ENCODE assay signal across 8 mouse cellular contexts in genomic region chr13:49420754-49421605, GRCm38 (mm10). TPM values are rescaled to one million over a fixed set of nuclear protein-coding genes. Genes with fewer than 3 reads are reported as not detected.
A peak's percentile ranks its signal among the peaks of the same experiment; 100 is the strongest.
DNase-seq lines count a peak whose midpoint lies in the region; ATAC-seq lines count a peak whose summit lies in the region.

TSS of gene Ippk (plus strand) at chr13:49421249.

- H3K4me3 ChIP-seq in hindbrain, embryonic 14.5 days (replicated peaks; ENCODE audit: low read length), result peak within 1 kb of the TSS; percentile 82

- H3K27ac ChIP-seq in hindbrain, embryonic 14.5 days, result peak within 1 kb of the TSS; percentile 75

- H3K9ac ChIP-seq in hindbrain, embryonic 14.5 days, result peak within 1 kb of the TSS; percentile 80

- peak; percentile 98 for ATAC-seq in hindbrain, embryonic 14.5 days (ENCODE audit: low FRiP score)

- H3K36me3 ChIP-seq in hindbrain, embryonic 14.5 days (replicated peaks; ENCODE audit: control insufficient read depth, insufficient read depth), result no peaks in the 10 kb centered on the region

- no peaks in the 10 kb centered on the region for H3K9me3 ChIP-seq in hindbrain, embryonic 14.5 days (ENCODE audit: control insufficient read depth, low read length)

- no peaks in the 10 kb centered on the region for H3K27me3 ChIP-seq in hindbrain, embryonic 14.5 days (ENCODE audit: control insufficient read depth, insufficient read depth, low read length)

- H3K4me2 ChIP-seq in hindbrain, embryonic 14.5 days (replicated peaks), result peak within 1 kb of the TSS; percentile 93

- WGBS in hindbrain, embryonic 14.5 days, result under 1% methylated on average over 68 of the region's 69 CpGs

- peak; percentile 99 for DNase-seq in R1 (ENCODE audit: low read depth, low spot score)
- DNase-seq in cerebellum, postnatal 25 days, result peak; percentile 98 to 99
- DNase-seq in frontal cortex, postnatal 25 days (ENCODE audit: low spot score in 2 of 2), result peak; percentile 96 to 98
- peak; percentile 96 for DNase-seq in hindbrain, embryonic 14.5 days (ENCODE audit: low spot score)
- peak; percentile 98 to 99 for DNase-seq in layer of hippocampus, postnatal 36 days
- peak; percentile 99 for DNase-seq in lung, postnatal 36 days
- DNase-seq in retina, postnatal 1 day, result peak; percentile 99
- peak; percentile 95 to 98 for DNase-seq in urinary bladder, adult 18-20 months (ENCODE audit: low spot score in 2 of 2)

- peaks cover 26% of the 10 kb centered on the region for H3K4me1 ChIP-seq in hindbrain, embryonic 14.5 days (replicated peaks; ENCODE audit: control insufficient read depth, insufficient read depth, low read length)

RNA-seq across cellular contexts. Expression of gene Ippk, which starts in this region (rescaled TPM):
- polyA plus RNA-seq in hindbrain, embryonic 14.5 days (2014; fragmentation: Nextera tagmentation; extraction: Ambion mirVana), result 13.4 and 13.7 TPM in 2 replicates
- 10 to 100 TPM; 34.5 to 37.9 TPM for total RNA-seq in layer of hippocampus, postnatal 36 days (2021)

Comparison
In these comparisons a context has a peak if more than half of its experiments do, and no peak if none do; other contexts are left out.
1. Peak in every context shown above with its lines: DNase-seq, ATAC-seq, H3K4me3 ChIP-seq and H3K27ac ChIP-seq.